Mouse (Mus musculus) stomach, embryonic 14.5 days (tissue): Measurements from ENCODE around the gene Gm28870. TPM values are rescaled to one million over a fixed set of nuclear protein-coding genes. Genes with fewer than 3 reads are reported as not detected.
"Not testable (repeated sequence)": the region's sequence is repeated elsewhere in the genome, so short reads cannot be mapped to it uniquely, and the experiment has no call there.

ENCODE experiments used
- ATAC-seq: fragments of 200-750 bp; cut with Nextera tagmentation; 2 replicates; pipeline ENCODE4 v1.8.0; 2017; ENCODE audit warnings: low read depth, moderate TSS enrichment; ENCODE audit not compliant: insufficient number of reproducible peaks, insufficient read depth, low FRiP score
- H3K27ac ChIP-seq: fragments of 300-500 bp; sonication (generic); 2 replicates; pipeline ENCODE4 v1.5.1; 2014; ENCODE audit warnings: mild to moderate bottlenecking, low read length, moderate library complexity, mixed read lengths
- H3K27me3 ChIP-seq: fragments of 300-500 bp; sonication (generic); 2 replicates; pipeline ENCODE4 v1.6.1; 2014; ENCODE audit warnings: low read length, control low read depth, mixed read lengths; ENCODE audit not compliant: control insufficient read depth, insufficient read depth
- H3K36me3 ChIP-seq: fragments of 300-500 bp; sonication (generic); 2 replicates; pipeline ENCODE4 v1.6.1; 2014; ENCODE audit warnings: mild to moderate bottlenecking, control low read depth, low read length, moderate library complexity, mixed read lengths; ENCODE audit not compliant: control insufficient read depth, insufficient read depth
- H3K4me1 ChIP-seq: fragments of 300-500 bp; sonication (generic); 2 replicates; pipeline ENCODE4 v1.6.1; 2014; ENCODE audit warnings: low read length, control low read depth, mixed read lengths; ENCODE audit not compliant: control insufficient read depth, insufficient read depth
- H3K4me2 ChIP-seq: fragments of 300-500 bp; sonication (generic); replicated peaks from 2 replicates; pipeline ENCODE4 v1.6.1; 2014; ENCODE audit warnings: low read depth, low read length, control low read depth
- H3K4me3 ChIP-seq: fragments of 300-500 bp; sonication (generic); 2 replicates; pipeline ENCODE4 v1.5.1; 2014; ENCODE audit warnings: low read depth, low read length, control low read depth
- H3K9ac ChIP-seq: fragments of 300-500 bp; sonication (generic); replicated peaks from 2 replicates; pipeline ENCODE4 v1.6.1; 2014; ENCODE audit warnings: low read depth, mild to moderate bottlenecking, control low read depth, low read length, moderate library complexity, mixed read lengths
- H3K9me3 ChIP-seq: fragments of 300-500 bp; sonication (generic); 2 replicates; pipeline ENCODE4 v1.6.1; 2016; ENCODE audit warnings: low read depth, low read length, control low read depth; ENCODE audit not compliant: control insufficient read depth
- WGBS: fragments of 180-500 bp; shearing (Covaris S2); extraction: QIAGEN DNeasy Blood & Tissue Kit; methylation state at CpG from one replicate; pipeline ENCODE4 v1.1.7; 2014; 5-methylcytosine and 5-hydroxymethylcytosine counted together
- polyA plus RNA-seq: library from polyadenylated mRNA; unstranded; fragments of >200 nt; fragmentation: Nextera tagmentation; extraction: Ambion mirVana; gene quantifications from 2 replicates; pipeline ENCODE4 v1.2.1, GENCODE M21; 2014

Gm28870 gene
- polyA plus RNA-seq, result not detected in 2 replicates

GRCm38 (mm10) chrY:50096976-50097375 is at the start of gene Gm28870:
TSS of gene Gm28870 (plus strand) at chrY:50097276.
- H3K9me3 ChIP-seq, H3K4me1 ChIP-seq, H3K27ac ChIP-seq, ATAC-seq, H3K27me3 ChIP-seq, H3K9ac ChIP-seq, H3K4me3 ChIP-seq, H3K36me3 ChIP-seq, H3K4me2 ChIP-seq: not testable (repeated sequence)
- no CpG with 5 or more reads among the region's 2 CpGs for WGBS
